Mouse (Mus musculus) subcutaneous adipose tissue, adult 2 months (tissue): ENCODE data around the gene Olfr194. TPM values are rescaled to one million over a fixed set of nuclear protein-coding genes. Genes with fewer than 3 reads are reported as not detected.

Source experiments
- polyA plus RNA-seq: library from polyadenylated mRNA; depleted of rRNA; stranded (reverse); fragments of >200 nt; gene quantifications from 2 replicates; pipeline ENCODE4 v1.2.3, GENCODE M21; 2012; ENCODE audit warnings: low replicate concordance; rRNA removed

Olfr194 gene
- polyA plus RNA-seq: not detected in 2 replicates

DNA sequence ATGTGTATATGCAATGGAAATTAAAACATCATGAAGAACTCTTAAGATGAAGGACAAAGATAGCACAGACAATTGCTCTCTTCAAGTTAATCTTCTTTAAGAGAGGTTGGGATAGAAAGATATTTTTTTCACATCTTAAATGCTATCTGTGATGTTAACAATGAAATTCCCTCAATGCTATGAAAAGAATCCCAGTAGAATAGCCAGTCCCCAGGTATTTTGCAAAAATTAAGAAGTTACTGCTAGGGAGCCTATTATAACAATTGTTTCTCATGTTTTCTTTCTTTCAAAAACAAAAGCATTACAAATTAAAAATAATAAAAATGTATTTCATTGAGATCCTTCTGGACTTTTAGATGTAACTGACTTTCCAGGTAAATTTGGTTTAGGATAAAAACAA, at the start of gene Olfr194:
Olfr194 (minus strand) TSS at position 101 of the 400 bp plus-strand sequence.

GRCm38 (mm10) chr16:59170354-59170753, 49.5 kb upstream of the Olfr194 start, which contains the start of gene Olfr196:
Gene Olfr196, minus strand, starts transcription at chr16:59170454.

GRCm38 (mm10) chr16:59146746-59147145, 25.9 kb upstream of the Olfr194 start, which contains the start of gene Olfr195:
Gene Olfr195, plus strand, starts transcription at chr16:59147046.

GRCm38 (mm10) chr16:59111781-59112180, 9.1 kb downstream of the Olfr194 start, which contains the start of gene Olfr193:
Gene Olfr193, minus strand, starts transcription at chr16:59111881.

GRCm38 (mm10) chr16:59089722-59090121, 31.1 kb downstream of the Olfr194 start, which contains the start of gene Olfr191:
Gene Olfr191, minus strand, starts transcription at chr16:59089822.

DNA sequence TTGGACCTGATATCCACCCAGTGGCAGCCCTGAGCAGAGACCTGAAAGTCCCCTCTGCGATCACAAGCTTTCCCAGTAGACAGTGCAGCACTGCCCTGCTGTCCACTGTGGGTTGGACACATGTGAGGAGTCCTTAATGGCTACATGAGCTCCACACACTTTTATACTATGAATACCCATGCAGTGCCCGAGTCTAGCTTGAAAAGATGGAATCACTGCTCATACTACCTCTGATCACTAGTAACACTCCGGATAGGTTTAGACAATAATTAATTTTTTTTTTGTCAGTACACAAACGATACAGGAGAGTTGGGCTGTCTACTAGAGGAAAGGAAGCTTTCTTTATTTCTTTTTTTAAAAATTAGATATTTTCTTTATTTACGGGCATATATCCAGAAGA, 43.0 kb downstream of the Olfr194 start, which contains the start of gene Olfr190:
Olfr190 (minus strand) TSS at position 101 of the 400 bp plus-strand sequence.

Other genes with a start within 250 kb of the Olfr194 start
- gene Olfr177, start 246.3 kb downstream of the Olfr194 start, polyA plus RNA-seq: not detected in 2 replicates
- not detected in 2 replicates for gene Olfr178, start 229.0 kb downstream of the Olfr194 start, polyA plus RNA-seq
- not detected in 2 replicates for gene Olfr181, start 192.3 kb downstream of the Olfr194 start, polyA plus RNA-seq
- gene Olfr180, start 191.7 kb downstream of the Olfr194 start, polyA plus RNA-seq: not detected in 2 replicates
- not detected in 2 replicates for gene Olfr183, start 125.7 kb downstream of the Olfr194 start, polyA plus RNA-seq
- gene Olfr186, start 90.8 kb downstream of the Olfr194 start, polyA plus RNA-seq: not detected in 2 replicates
- not detected in 2 replicates for gene Olfr187, start 81.3 kb downstream of the Olfr194 start, polyA plus RNA-seq
- not detected in 2 replicates for gene Olfr190, start 43.1 kb downstream of the Olfr194 start, polyA plus RNA-seq
- gene Olfr191, start 31.2 kb downstream of the Olfr194 start, polyA plus RNA-seq: not detected in 2 replicates
- gene Olfr193, start 9.2 kb downstream of the Olfr194 start, polyA plus RNA-seq: not detected in 2 replicates
- gene Olfr195, start 26.0 kb upstream of the Olfr194 start, polyA plus RNA-seq: not detected in 2 replicates
- not detected in 2 replicates for gene Olfr196, start 49.4 kb upstream of the Olfr194 start, polyA plus RNA-seq
- gene Olfr198, start 82.5 kb upstream of the Olfr194 start, polyA plus RNA-seq: not detected in 2 replicates
- gene Olfr199, start 98.7 kb upstream of the Olfr194 start, polyA plus RNA-seq: not detected in 2 replicates
- not detected in 2 replicates for gene Olfr201, start 151.6 kb upstream of the Olfr194 start, polyA plus RNA-seq
- not detected in 2 replicates for gene Olfr202, start 165.7 kb upstream of the Olfr194 start, polyA plus RNA-seq
- gene Olfr203, start 177.8 kb upstream of the Olfr194 start, polyA plus RNA-seq: not detected in 2 replicates
- gene Olfr204, start 197.2 kb upstream of the Olfr194 start, polyA plus RNA-seq: not detected in 2 replicates
- gene Olfr205, start 210.1 kb upstream of the Olfr194 start, polyA plus RNA-seq: not detected in 2 replicates
- not detected in 2 replicates for gene Olfr206, start 228.2 kb upstream of the Olfr194 start, polyA plus RNA-seq
- gene Olfr209, start 242.9 kb upstream of the Olfr194 start, polyA plus RNA-seq: not detected in 2 replicates